Mouse (Mus musculus) forebrain, embryonic 14.5 days (tissue): ENCODE data around the gene Plch2. TPM values are rescaled to one million over a fixed set of nuclear protein-coding genes. Genes with fewer than 3 reads are reported as not detected.
"Not testable (repeated sequence)": the region's sequence is repeated elsewhere in the genome, so short reads cannot be mapped to it uniquely, and the experiment has no call there.

Experiments used
- ATAC-seq: fragments of 200-750 bp; cut with Nextera tagmentation; 2 replicates; pipeline ENCODE4 v1.8.0; 2017; ENCODE audit warnings: mild to moderate bottlenecking, moderate library complexity
- DNase-seq: peaks from one replicate; pipeline ENCODE4 v3.0.0-alpha.2; 2015; ENCODE audit warnings: low spot score
- H3K27ac ChIP-seq: fragments of 300-500 bp; sonication (generic); 2 replicates; pipeline ENCODE4 v1.5.1; 2014; ENCODE audit warnings: low read depth, mild to moderate bottlenecking, control low read depth, low read length, moderate library complexity
- H3K27me3 ChIP-seq: fragments of 300-500 bp; sonication (generic); replicated peaks from 2 replicates; pipeline ENCODE4 v1.6.1; 2014; ENCODE audit warnings: low read length, control low read depth, mixed read lengths; ENCODE audit not compliant: control insufficient read depth, insufficient read depth
- H3K36me3 ChIP-seq: fragments of 300-500 bp; sonication (generic); 2 replicates; pipeline ENCODE4 v1.6.1; 2014; ENCODE audit warnings: low read length, control low read depth; ENCODE audit not compliant: control insufficient read depth, insufficient read depth
- H3K4me1 ChIP-seq: fragments of 300-500 bp; sonication (generic); 2 replicates; pipeline ENCODE4 v1.6.1; 2014; ENCODE audit warnings: antibody characterized with exemption, low read length, control low read depth; ENCODE audit not compliant: control insufficient read depth, insufficient read depth
- H3K4me2 ChIP-seq: fragments of 300-500 bp; sonication (generic); 2 replicates; pipeline ENCODE4 v1.6.1; 2014; ENCODE audit warnings: mild to moderate bottlenecking, control low read depth, low read length
- H3K4me3 ChIP-seq: fragments of 300-500 bp; sonication (generic); 2 replicates; pipeline ENCODE4 v1.5.1; 2014; ENCODE audit warnings: low read depth, low read length, control low read depth
- H3K9ac ChIP-seq: fragments of 300-500 bp; sonication (generic); 2 replicates; pipeline ENCODE4 v1.6.1; 2014; ENCODE audit warnings: mild to moderate bottlenecking, low read length, control low read depth, moderate library complexity
- H3K9me3 ChIP-seq: fragments of 300-500 bp; sonication (generic); replicated peaks from 2 replicates; pipeline ENCODE4 v1.6.1; 2016; ENCODE audit warnings: low read length, control low read depth, mixed read lengths; ENCODE audit not compliant: control insufficient read depth
- WGBS: fragments of 180-500 bp; shearing (Covaris S2); extraction: QIAGEN DNeasy Blood & Tissue Kit; methylation state at CpG from one replicate; pipeline ENCODE4 v1.1.7; 2014; 5-methylcytosine and 5-hydroxymethylcytosine counted together
- polyA plus RNA-seq: library from polyadenylated mRNA; unstranded; fragments of >200 nt; fragmentation: Nextera tagmentation; extraction: Ambion mirVana; gene quantifications from 2 replicates; pipeline ENCODE4 v1.2.1, GENCODE M21; 2014

Gene Plch2
- polyA plus RNA-seq, 1 experiment from 2014 or later, result 6.2 TPM

DNA sequence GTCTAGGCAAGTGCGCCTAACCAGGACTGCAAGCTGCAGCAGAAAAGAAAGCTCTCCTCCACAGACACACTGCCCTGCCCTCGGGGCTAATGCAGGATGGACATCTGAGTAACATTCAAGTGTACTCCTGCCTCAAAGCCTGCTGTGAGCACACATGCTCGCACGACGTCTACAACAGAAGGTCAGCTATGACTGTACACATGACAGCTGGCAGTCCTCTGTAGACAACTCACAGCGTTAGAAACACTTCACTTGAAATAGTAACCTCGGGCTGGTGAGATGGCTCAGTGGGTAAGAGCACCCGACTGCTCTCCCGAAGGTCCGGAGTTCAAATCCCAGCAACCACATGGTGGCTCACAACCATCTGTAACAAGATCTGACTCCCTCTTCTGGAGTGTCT is 22.2 kb upstream of the Plch2 start:
- WGBS, result 94% methylated on average over 10 of the region's 10 CpGs

DNA sequence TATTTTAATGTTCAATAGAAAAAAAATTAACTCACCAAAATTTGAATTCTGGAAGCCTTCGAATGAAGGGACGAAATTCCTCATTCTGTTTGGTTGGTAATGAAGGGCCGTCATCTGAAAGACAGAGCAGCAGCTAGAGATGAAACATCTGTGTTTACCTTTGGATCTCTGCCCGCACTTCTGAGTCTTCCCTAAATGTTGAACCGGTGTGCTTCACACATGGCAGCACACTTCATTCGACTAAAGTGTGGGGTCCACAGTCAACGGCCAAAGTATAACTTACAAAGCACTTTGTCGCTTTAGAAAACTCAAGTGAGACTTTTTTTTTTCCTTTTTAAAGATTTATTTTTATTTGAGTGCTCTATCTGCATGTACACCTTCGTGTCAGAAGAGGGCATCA is 20.1 kb upstream of the Plch2 start:
- ATAC-seq, result no peak
- DNase-seq, result no peak
- H3K9me3 ChIP-seq, result no peaks in the 10 kb centered on the region
- H3K4me3 ChIP-seq, result no peak overlapping the region
- H3K36me3 ChIP-seq, result peaks cover 90% of the 10 kb centered on the region
- H3K4me2 ChIP-seq, result no peak overlapping the region
- WGBS, result 86% methylated on average over 9 of the region's 9 CpGs
- H3K27me3 ChIP-seq, result no peaks in the 10 kb centered on the region
- no peak overlapping the region for H3K27ac ChIP-seq
- no peaks in the 10 kb centered on the region for H3K4me1 ChIP-seq
- no peak overlapping the region for H3K9ac ChIP-seq

More for the DNA sequence above, 22.2 kb upstream of the Plch2 start:
- H3K27ac ChIP-seq, H3K4me2 ChIP-seq, H3K9me3 ChIP-seq, H3K27me3 ChIP-seq, ATAC-seq, H3K4me3 ChIP-seq, DNase-seq, H3K9ac ChIP-seq, H3K4me1 ChIP-seq: not testable (repeated sequence)
- H3K36me3 ChIP-seq, result peaks cover 89% of the 10 kb centered on the region

GRCm38 (mm10) chr4:155075813-155076212 is 19.2 kb upstream of the Plch2 start:
- no peak for ATAC-seq

GRCm38 (mm10) chr4:155075137-155075536 is 18.6 kb upstream of the Plch2 start:
- Histone ChIP-seq H3K9ac (no peak overlapping the region), H3K4me2 (no peak overlapping the region), H3K27me3 (no peaks in the 10 kb centered on the region), H3K36me3 (peaks cover 92% of the 10 kb centered on the region), H3K4me3 (no peak overlapping the region), H3K4me1 (no peaks in the 10 kb centered on the region), H3K9me3 (no peaks in the 10 kb centered on the region), H3K27ac (no peak overlapping the region)
- ATAC-seq (no peak), DNase-seq (no peak)
- 87% methylated on average over 9 of the region's 9 CpGs for WGBS

More at GRCm38 (mm10) chr4:155075813-155076212, 19.2 kb upstream of the Plch2 start:
- Histone ChIP-seq H3K9me3 (no peaks in the 10 kb centered on the region), H3K4me3 (no peak overlapping the region), H3K4me2 (no peak overlapping the region), H3K27ac (no peak overlapping the region), H3K27me3 (no peaks in the 10 kb centered on the region), H3K36me3 (peaks cover 92% of the 10 kb centered on the region), H3K4me1 (no peaks in the 10 kb centered on the region), H3K9ac (no peak overlapping the region)
- 93% methylated on average over 2 of the region's 2 CpGs for WGBS
- DNase-seq, result no peak

- 89% methylated on average over 9 of the region's 9 CpGs for whole genome bisulfite sequencing
- Histone ChIP-seq H3K4me3 (no peak overlapping the region), H3K9me3 (no peaks in the 10 kb centered on the region), H3K4me2 (no peak overlapping the region), H3K27ac (no peak overlapping the region), H3K4me1 (no peaks in the 10 kb centered on the region), H3K27me3 (no peaks in the 10 kb centered on the region), H3K9ac (no peak overlapping the region), H3K36me3 (peaks cover 92% of the 10 kb centered on the region)
- ATAC-seq, result no peak
- DNase-seq, result no peak
Measured at GRCm38 (mm10) chr4:155074418-155074817, 17.8 kb upstream of the Plch2 start.

GRCm38 (mm10) chr4:155070921-155071320 is 14.3 kb upstream of the Plch2 start:
- 91% methylated on average over 5 of the region's 5 CpGs for WGBS
- no peak overlapping the region for H3K4me3 ChIP-seq
- H3K27me3 ChIP-seq, result no peaks in the 10 kb centered on the region
- ATAC-seq (no peak), DNase-seq (no peak)
- H3K4me2 ChIP-seq, result no peak overlapping the region
- H3K36me3 ChIP-seq, result peaks cover 78% of the 10 kb centered on the region
- no peak overlapping the region for H3K9ac ChIP-seq
- peaks cover 10% of the 10 kb centered on the region for H3K4me1 ChIP-seq
- H3K27ac ChIP-seq, result no peak overlapping the region
- H3K9me3 ChIP-seq, result no peaks in the 10 kb centered on the region

DNA sequence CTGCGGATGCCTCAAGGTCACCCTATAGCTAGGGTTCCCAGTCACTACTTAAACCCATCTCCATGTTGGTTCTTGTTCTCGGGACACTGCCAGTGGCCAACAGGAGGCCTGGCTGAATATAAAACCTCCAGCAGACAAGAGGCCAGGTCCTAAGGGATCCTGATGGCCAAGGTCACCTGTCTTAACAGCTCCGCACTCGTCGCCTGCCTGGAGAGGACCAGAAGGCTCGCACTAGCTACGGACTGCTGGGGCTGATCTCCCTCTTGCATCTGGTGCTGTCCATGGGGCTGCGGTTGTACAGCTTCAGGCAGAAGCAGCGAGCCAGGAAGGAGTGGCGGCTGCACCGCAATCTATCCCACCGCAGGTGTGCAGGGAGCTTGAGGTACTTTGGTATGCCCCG is 13.6 kb upstream of the Plch2 start:
- DNase-seq (no peak), ATAC-seq (no peak)
- Histone ChIP-seq H3K4me1 (peaks cover 10% of the 10 kb centered on the region), H3K4me3 (no peak overlapping the region), H3K9ac (no peak overlapping the region), H3K27ac (no peak overlapping the region), H3K36me3 (peaks cover 71% of the 10 kb centered on the region), H3K27me3 (no peaks in the 10 kb centered on the region), H3K9me3 (no peaks in the 10 kb centered on the region), H3K4me2 (no peak overlapping the region)
- WGBS, result 93% methylated on average over 13 of the region's 13 CpGs

DNA sequence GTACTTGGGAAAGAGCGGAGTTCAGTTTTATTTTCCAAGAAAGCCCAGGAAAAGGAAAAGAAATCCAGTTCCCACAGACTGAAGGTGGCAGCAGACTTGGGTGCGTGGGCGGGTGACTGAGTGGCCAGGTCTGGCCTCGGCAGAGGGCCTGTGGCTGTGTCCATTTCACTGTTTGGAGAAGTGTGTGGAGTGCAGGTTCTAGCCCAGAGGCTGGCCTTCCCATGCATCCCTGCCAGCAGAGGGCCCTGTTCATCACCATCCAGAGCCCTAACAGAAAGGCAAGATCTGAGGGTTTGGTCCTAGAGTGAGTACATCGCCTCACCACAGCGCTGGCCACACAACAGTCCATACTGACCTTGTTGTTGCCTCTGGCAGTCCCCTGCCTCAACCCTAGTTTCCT is 12.6 kb upstream of the Plch2 start:
- H3K9ac ChIP-seq, result no peak overlapping the region
- no peak overlapping the region for H3K27ac ChIP-seq
- no peak for DNase-seq
- no peak for ATAC-seq
- WGBS, result 84% methylated on average over 6 of the region's 6 CpGs
- peaks cover 61% of the 10 kb centered on the region for H3K36me3 ChIP-seq
- no peak overlapping the region for H3K4me3 ChIP-seq
- H3K4me2 ChIP-seq, result no peak overlapping the region
- no peaks in the 10 kb centered on the region for H3K9me3 ChIP-seq
- H3K4me1 ChIP-seq, result peaks cover 10% of the 10 kb centered on the region
- H3K27me3 ChIP-seq, result no peaks in the 10 kb centered on the region

DNA sequence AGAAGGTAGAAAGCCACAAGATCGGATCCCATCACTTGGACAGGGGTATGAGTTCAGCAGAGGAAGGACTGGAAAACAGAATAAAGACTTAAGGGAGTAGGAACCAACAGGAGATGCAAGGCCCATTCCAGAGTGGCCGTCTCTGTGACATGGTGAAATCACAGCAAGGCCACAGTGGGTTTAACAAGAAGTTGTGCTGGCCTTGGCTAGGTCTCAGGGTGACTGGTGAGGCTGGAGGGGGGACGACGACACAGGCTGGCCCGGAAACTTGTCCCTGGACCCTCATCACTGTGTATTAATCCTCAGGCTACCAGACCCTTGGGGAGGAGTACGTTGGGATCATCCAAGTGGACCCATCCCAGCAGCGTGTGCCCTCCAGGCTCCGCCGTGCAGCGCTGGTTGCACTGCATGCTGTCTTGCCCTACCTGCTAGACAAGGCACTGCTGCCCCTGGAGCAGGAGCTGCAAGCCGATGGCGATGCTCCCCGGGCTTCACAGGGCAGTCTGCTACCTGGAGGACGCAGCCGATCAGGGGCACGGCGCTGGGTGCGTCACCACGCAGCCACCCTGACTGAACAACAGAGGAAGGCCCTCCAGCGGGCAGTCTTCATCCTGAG is 11.9 kb upstream of the Plch2 start:
- H3K27me3 ChIP-seq, result no peaks in the 10 kb centered on the region
- no peaks in the 10 kb centered on the region for H3K9me3 ChIP-seq
- no peak overlapping the region for H3K9ac ChIP-seq
- H3K4me2 ChIP-seq, result no peak overlapping the region
- no peak overlapping the region for H3K27ac ChIP-seq
- no peak for ATAC-seq
- WGBS, result 93% methylated on average over 20 of the region's 20 CpGs
- no peak overlapping the region for H3K4me3 ChIP-seq
- H3K4me1 ChIP-seq, result peaks cover 10% of the 10 kb centered on the region
- peaks cover 55% of the 10 kb centered on the region for H3K36me3 ChIP-seq
- DNase-seq, result no peak
